Mouse (Mus musculus): ENCODE data around the gene Nmi. TPM values are rescaled to one million over a fixed set of nuclear protein-coding genes. Genes with fewer than 3 reads are reported as not detected.
A peak's percentile ranks its signal among the peaks of the same experiment; 100 is the strongest.

The Nmi gene
- polyA plus RNA-seq, 1 experiment from 2014 or later = 4.9 TPM

- Histone ChIP-seq H3K9ac (replicated peaks; ENCODE audit: low read depth, low read length) (no peak overlapping the region), H3K27me3 (replicated peaks; ENCODE audit: control insufficient read depth, insufficient read depth, low read length) (no peaks in the 10 kb centered on the region), H3K36me3 (ENCODE audit: control insufficient read depth, insufficient read depth) (no peaks in the 10 kb centered on the region), H3K9me3 (ENCODE audit: control insufficient read depth, low read length) (no peaks in the 10 kb centered on the region), H3K4me3 (replicated peaks; ENCODE audit: low read length) (no peak overlapping the region), H3K4me2 (ENCODE audit: low read length) (no peak overlapping the region), H3K4me1 (replicated peaks; ENCODE audit: control insufficient read depth, insufficient read depth, low read length) (0 out of 2 replicates have a peak, but pooled peaks cover 4% of the 10 kb centered on the region), H3K27ac (ENCODE audit: low read length) (no peak overlapping the region)
- WGBS = 88% methylated on average over 3 of the region's 3 CpGs
- ATAC-seq = no peak
These were observed 6.0 kb downstream of the Nmi start for GRCm38 (mm10) chr2:51967288-51967687.

GRCm38 (mm10) chr2:51953648-51954204, 19.6 kb downstream of the Nmi start:
- Histone ChIP-seq H3K4me1 (replicated peaks; ENCODE audit: control insufficient read depth, insufficient read depth, low read length) (no peaks in the 10 kb centered on the region), H3K4me2 (ENCODE audit: low read length) (no peak overlapping the region), H3K4me3 (replicated peaks; ENCODE audit: low read length) (no peak overlapping the region), H3K9ac (replicated peaks; ENCODE audit: low read depth, low read length) (no peak overlapping the region), H3K27ac (ENCODE audit: low read length) (no peak overlapping the region), H3K9me3 (ENCODE audit: control insufficient read depth, low read length) (no peaks in the 10 kb centered on the region), H3K27me3 (replicated peaks; ENCODE audit: control insufficient read depth, insufficient read depth, low read length) (no peaks in the 10 kb centered on the region), H3K36me3 (ENCODE audit: control insufficient read depth, insufficient read depth) (no peaks in the 10 kb centered on the region)
- 88% methylated on average over 7 of the region's 7 CpGs for WGBS
- ATAC-seq = no peak

GRCm38 (mm10) chr2:51950876-51951275, 22.4 kb downstream of the Nmi start:
- Histone ChIP-seq H3K9me3 (ENCODE audit: control insufficient read depth, low read length) (no peaks in the 10 kb centered on the region), H3K27ac (ENCODE audit: low read length) (no peak overlapping the region), H3K4me2 (ENCODE audit: low read length) (no peak overlapping the region), H3K4me3 (replicated peaks; ENCODE audit: low read length) (no peak overlapping the region), H3K27me3 (replicated peaks; ENCODE audit: control insufficient read depth, insufficient read depth, low read length) (no peaks in the 10 kb centered on the region), H3K4me1 (replicated peaks; ENCODE audit: control insufficient read depth, insufficient read depth, low read length) (no peaks in the 10 kb centered on the region), H3K36me3 (ENCODE audit: control insufficient read depth, insufficient read depth) (no peaks in the 10 kb centered on the region), H3K9ac (replicated peaks; ENCODE audit: low read depth, low read length) (no peak overlapping the region)
- ATAC-seq = no peak
- 31% methylated on average over 1 of the region's 1 CpGs for WGBS

GRCm38 (mm10) chr2:51948105-51948830, 25.0 kb downstream of the Nmi start:
- no peaks in the 10 kb centered on the region for H3K36me3 ChIP-seq (ENCODE audit: control insufficient read depth, insufficient read depth)
- H3K4me1 ChIP-seq (replicated peaks; ENCODE audit: control insufficient read depth, insufficient read depth, low read length) = no peaks in the 10 kb centered on the region
- 76% methylated on average over 6 of the region's 6 CpGs for WGBS
- peak; percentile 58 for ATAC-seq
- H3K27ac ChIP-seq (ENCODE audit: low read length) = no peak overlapping the region
- no peaks in the 10 kb centered on the region for H3K27me3 ChIP-seq (replicated peaks; ENCODE audit: control insufficient read depth, insufficient read depth, low read length)
- peaks cover 2% of the 10 kb centered on the region; the same call in 1 of the 2 replicates for H3K9me3 ChIP-seq (ENCODE audit: control insufficient read depth, low read length)
- no peak overlapping the region for H3K9ac ChIP-seq (replicated peaks; ENCODE audit: low read depth, low read length)
- H3K4me2 ChIP-seq (ENCODE audit: low read length) = no peak overlapping the region
- H3K4me3 ChIP-seq (replicated peaks; ENCODE audit: low read length) = no peak overlapping the region

- WGBS = 52% methylated on average over 2 of the region's 2 CpGs
- H3K4me1 ChIP-seq (replicated peaks; ENCODE audit: control insufficient read depth, insufficient read depth, low read length) = no peaks in the 10 kb centered on the region
- no peaks in the 10 kb centered on the region for H3K36me3 ChIP-seq (ENCODE audit: control insufficient read depth, insufficient read depth)
- no peak overlapping the region for H3K4me2 ChIP-seq (ENCODE audit: low read length)
- H3K27me3 ChIP-seq (replicated peaks; ENCODE audit: control insufficient read depth, insufficient read depth, low read length) = no peaks in the 10 kb centered on the region
- H3K4me3 ChIP-seq (replicated peaks; ENCODE audit: low read length) = no peak overlapping the region
- peaks cover 2% of the 10 kb centered on the region; the same call in 1 of the 2 replicates for H3K9me3 ChIP-seq (ENCODE audit: control insufficient read depth, low read length)
- no peak overlapping the region for H3K27ac ChIP-seq (ENCODE audit: low read length)
- no peak overlapping the region for H3K9ac ChIP-seq (replicated peaks; ENCODE audit: low read depth, low read length)
- ATAC-seq = no peak
These were observed 27.5 kb downstream of the Nmi start for GRCm38 (mm10) chr2:51945812-51946211.

- 94% methylated on average over 7 of the region's 7 CpGs for WGBS
These were observed 31.5 kb downstream of the Nmi start for GRCm38 (mm10) chr2:51941832-51942231.

GRCm38 (mm10) chr2:51938750-51939149, 34.5 kb downstream of the Nmi start:
- no peak overlapping the region for H3K4me2 ChIP-seq (ENCODE audit: low read length)
- WGBS = 76% methylated on average over 3 of the region's 3 CpGs
- 0 out of 2 replicates have a peak, but pooled peaks cover 2% of the 10 kb centered on the region for H3K27me3 ChIP-seq (replicated peaks; ENCODE audit: control insufficient read depth, insufficient read depth, low read length)
- H3K9ac ChIP-seq (replicated peaks; ENCODE audit: low read depth, low read length) = no peak overlapping the region
- no peak for ATAC-seq
- H3K27ac ChIP-seq (ENCODE audit: low read length) = no peak overlapping the region
- no peaks in the 10 kb centered on the region for H3K36me3 ChIP-seq (ENCODE audit: control insufficient read depth, insufficient read depth)
- peaks cover 2% of the 10 kb centered on the region; the same call in 1 of the 2 replicates for H3K9me3 ChIP-seq (ENCODE audit: control insufficient read depth, low read length)
- no peak overlapping the region for H3K4me3 ChIP-seq (replicated peaks; ENCODE audit: low read length)
- H3K4me1 ChIP-seq (replicated peaks; ENCODE audit: control insufficient read depth, insufficient read depth, low read length) = peaks cover 3% of the 10 kb centered on the region; the same call in 1 of the 2 replicates

More at GRCm38 (mm10) chr2:51941832-51942231, 31.5 kb downstream of the Nmi start:
- no peak overlapping the region for H3K9ac ChIP-seq (replicated peaks; ENCODE audit: low read depth, low read length)
- no peak for ATAC-seq
- no peak overlapping the region for H3K27ac ChIP-seq (ENCODE audit: low read length)
- H3K36me3 ChIP-seq (ENCODE audit: control insufficient read depth, insufficient read depth) = no peaks in the 10 kb centered on the region
- H3K4me1 ChIP-seq (replicated peaks; ENCODE audit: control insufficient read depth, insufficient read depth, low read length) = no peaks in the 10 kb centered on the region
- no peaks in the 10 kb centered on the region for H3K27me3 ChIP-seq (replicated peaks; ENCODE audit: control insufficient read depth, insufficient read depth, low read length)
- peaks cover 2% of the 10 kb centered on the region; the same call in 1 of the 2 replicates for H3K9me3 ChIP-seq (ENCODE audit: control insufficient read depth, low read length)
- no peak overlapping the region for H3K4me2 ChIP-seq (ENCODE audit: low read length)
- no peak overlapping the region for H3K4me3 ChIP-seq (replicated peaks; ENCODE audit: low read length)

GRCm38 (mm10) chr2:51937004-51937403, 36.3 kb downstream of the Nmi start:
- peaks cover 3% of the 10 kb centered on the region; the same call in 1 of the 2 replicates for H3K4me1 ChIP-seq (replicated peaks; ENCODE audit: control insufficient read depth, insufficient read depth, low read length)
- no peaks in the 10 kb centered on the region for H3K36me3 ChIP-seq (ENCODE audit: control insufficient read depth, insufficient read depth)
- 72% methylated on average over 6 of the region's 6 CpGs for WGBS
- H3K27me3 ChIP-seq (replicated peaks; ENCODE audit: control insufficient read depth, insufficient read depth, low read length) = 0 out of 2 replicates have a peak, but pooled peaks cover 2% of the 10 kb centered on the region
- H3K4me2 ChIP-seq (ENCODE audit: low read length) = no peak overlapping the region
- H3K9ac ChIP-seq (replicated peaks; ENCODE audit: low read depth, low read length) = no peak overlapping the region
- ATAC-seq = no peak
- no peaks in the 10 kb centered on the region for H3K9me3 ChIP-seq (ENCODE audit: control insufficient read depth, low read length)
- H3K4me3 ChIP-seq (replicated peaks; ENCODE audit: low read length) = no peak overlapping the region
- H3K27ac ChIP-seq (ENCODE audit: low read length) = no peak overlapping the region

- Histone ChIP-seq H3K36me3 (ENCODE audit: control insufficient read depth, insufficient read depth) (no peaks in the 10 kb centered on the region), H3K27me3 (replicated peaks; ENCODE audit: control insufficient read depth, insufficient read depth, low read length) (0 out of 2 replicates have a peak, but pooled peaks cover 2% of the 10 kb centered on the region), H3K4me3 (replicated peaks; ENCODE audit: low read length) (no peak overlapping the region), H3K9me3 (ENCODE audit: control insufficient read depth, low read length) (no peaks in the 10 kb centered on the region), H3K4me2 (ENCODE audit: low read length) (no peak overlapping the region), H3K27ac (ENCODE audit: low read length) (no peak overlapping the region), H3K4me1 (replicated peaks; ENCODE audit: control insufficient read depth, insufficient read depth, low read length) (peaks cover 3% of the 10 kb centered on the region; the same call in 1 of the 2 replicates), H3K9ac (replicated peaks; ENCODE audit: low read depth, low read length) (no peak overlapping the region)
- no peak for ATAC-seq
- 75% methylated on average over 3 of the region's 3 CpGs for WGBS
These were observed 36.7 kb downstream of the Nmi start for GRCm38 (mm10) chr2:51936585-51936984.

Data from forebrain, embryonic 16.5 days (tissue).